Mouse (Mus musculus) neural tube, embryonic 10.5 days (tissue): Measurements from ENCODE around the gene Acsl6.
A peak's percentile ranks its signal among the peaks of the same experiment; 100 is the strongest.
"Not testable (repeated sequence)": the region's sequence is repeated elsewhere in the genome, so short reads cannot be mapped to it uniquely, and the experiment has no call there.

Experiments
- DNase-seq: peaks from one replicate; pipeline ENCODE4 v3.0.0-alpha.2; 2017; ENCODE audit warnings: low spot score; ENCODE audit errors: extremely low spot score

Gene Acsl6

DNA sequence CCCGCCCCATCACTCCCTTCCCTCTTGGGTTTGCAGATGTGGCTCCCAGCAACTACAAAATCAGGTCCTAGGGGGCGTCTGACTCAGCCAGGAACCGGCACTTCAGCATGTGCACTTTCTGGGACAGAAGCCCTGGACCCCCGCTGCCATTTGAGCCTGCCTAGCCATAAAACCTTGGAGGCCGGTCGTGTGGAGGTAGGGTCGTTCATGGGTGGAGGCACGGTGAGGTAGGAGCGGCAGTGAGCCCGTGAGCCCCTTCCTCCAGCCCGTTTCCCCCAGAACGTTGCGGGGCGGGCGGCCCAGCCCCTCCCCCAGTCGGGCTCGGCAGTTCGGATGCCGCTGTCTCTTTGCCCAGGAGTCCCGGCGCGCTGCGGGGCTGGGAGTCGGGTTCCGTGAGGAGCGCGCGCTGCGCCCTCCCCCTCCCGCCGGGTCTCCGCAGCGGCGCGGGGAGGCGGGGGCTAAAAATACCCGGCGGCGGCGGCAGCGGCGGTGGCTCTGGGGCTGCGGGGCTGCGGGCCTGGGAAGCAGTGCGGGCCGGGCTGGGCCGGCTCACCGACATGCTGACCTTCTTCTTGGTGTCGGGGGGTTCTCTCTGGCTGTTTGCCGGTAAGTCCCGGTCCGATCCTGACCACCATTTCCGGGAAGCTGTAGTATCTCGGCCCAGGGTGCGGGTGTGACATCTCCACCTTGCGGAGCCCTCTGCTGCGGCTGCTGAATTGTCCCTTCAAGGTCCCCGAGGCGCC is at the start of gene Acsl6:
Acsl6 (plus strand) TSS at position 71 of the 743 bp plus-strand sequence.
- peak; percentile 65 for DNase-seq

DNA sequence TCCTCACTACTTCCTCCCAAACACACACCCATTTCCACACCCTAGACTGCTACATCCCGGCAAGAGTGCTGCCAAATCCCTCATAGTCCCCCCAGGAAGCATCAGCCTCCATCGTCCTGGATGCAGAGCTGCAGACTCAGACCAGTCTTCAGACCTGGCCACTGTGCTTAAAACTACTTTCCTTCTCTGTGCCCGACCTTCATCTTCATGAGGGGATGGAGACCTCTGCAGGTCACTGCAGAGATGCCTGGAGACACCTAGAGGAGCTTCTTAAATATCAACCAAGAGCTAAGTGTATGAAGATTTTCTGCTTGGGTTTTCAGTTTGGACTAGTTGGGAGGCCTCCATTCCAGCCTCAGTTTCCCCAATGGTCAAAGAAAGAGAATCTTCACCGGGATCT is 49.5 kb upstream of the Acsl6 start:
- no peak for DNase-seq

DNA sequence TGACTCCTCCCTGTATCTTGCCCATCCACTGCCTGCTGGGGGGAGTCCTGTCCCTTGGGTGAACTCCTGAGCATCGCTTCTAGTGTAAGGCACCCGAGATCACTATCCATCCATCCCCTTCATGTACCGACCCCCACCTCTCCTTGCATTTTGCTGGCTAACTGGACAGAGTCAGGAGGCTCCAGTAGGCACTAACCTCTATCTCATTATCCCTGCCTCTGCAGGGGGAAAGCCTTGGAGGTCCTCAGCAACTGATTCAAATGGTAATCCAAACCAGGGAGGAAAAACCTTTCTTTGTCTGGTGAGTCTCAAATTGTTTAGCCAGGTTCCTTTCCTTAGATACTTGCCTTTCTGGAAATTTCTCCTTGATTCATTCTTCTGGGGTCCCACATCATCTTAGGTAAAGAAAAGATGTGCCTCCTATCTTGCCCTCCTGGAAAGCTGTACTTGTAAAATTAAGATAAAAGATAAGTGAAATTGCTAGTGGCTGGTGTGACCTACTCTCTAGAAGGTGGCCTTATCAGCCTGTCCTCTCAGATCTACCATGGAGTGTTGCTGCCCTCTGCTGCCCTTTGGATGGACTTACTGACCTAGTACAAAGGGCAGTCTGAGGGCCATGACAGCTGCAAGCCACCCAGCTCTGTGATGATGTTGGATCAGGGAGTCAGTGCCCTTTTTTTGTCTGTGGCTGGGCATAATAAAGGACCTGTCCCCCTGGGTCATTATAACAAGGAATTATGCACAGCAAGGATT is 46.8 kb upstream of the Acsl6 start:
- DNase-seq, result peak; percentile 68

DNA sequence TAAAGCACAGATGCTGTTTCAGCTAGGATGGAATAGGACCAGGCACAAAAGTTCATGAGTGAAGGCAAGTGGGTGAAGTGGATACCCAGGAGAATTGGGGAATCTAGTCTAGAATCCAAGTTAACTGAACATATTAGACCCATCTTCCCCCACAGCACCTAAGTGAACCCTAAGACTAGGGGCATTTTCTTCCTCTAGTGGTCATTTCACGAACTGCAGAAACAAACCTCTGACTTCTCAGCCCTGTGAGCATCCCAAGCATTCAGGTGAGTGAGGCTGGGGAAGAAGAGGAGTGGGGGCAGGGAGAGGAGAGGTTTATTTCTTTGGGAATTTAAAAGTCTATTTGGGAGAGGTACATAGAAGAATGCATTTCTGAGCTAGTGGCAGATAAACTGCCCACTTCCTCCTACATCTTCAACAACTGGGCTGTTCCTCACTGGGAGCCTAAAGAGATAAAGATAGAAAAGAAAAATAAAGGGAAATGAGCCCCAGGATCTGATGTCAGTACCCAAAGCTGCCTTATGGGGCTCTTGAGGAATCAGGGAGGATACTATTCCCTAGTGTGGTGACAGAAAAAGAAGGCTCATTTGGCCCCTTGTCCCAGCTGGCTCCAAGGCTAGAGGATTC is 40.1 kb upstream of the Acsl6 start:
- DNase-seq, result no peak

DNA sequence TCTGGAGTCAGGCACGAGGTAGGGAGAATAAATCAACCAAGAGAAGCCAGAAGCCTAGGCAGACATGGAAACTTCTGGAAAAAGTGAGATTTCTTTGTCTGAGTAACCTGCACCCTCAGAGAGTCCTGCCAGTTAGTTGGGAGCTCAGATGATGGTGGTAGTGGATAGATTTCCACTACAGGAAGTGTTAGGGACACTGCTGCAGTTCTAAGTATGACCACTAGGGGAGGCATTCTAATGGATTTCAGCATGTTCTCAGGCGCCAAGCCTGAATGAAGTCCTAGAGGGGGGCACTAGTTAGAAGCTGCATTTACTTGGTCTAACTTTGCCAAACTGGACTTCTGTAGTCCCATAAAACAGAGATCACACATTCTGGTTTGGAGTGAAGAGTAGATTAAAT is 39.1 kb upstream of the Acsl6 start:
- peak; percentile 43 for DNase-seq

DNA sequence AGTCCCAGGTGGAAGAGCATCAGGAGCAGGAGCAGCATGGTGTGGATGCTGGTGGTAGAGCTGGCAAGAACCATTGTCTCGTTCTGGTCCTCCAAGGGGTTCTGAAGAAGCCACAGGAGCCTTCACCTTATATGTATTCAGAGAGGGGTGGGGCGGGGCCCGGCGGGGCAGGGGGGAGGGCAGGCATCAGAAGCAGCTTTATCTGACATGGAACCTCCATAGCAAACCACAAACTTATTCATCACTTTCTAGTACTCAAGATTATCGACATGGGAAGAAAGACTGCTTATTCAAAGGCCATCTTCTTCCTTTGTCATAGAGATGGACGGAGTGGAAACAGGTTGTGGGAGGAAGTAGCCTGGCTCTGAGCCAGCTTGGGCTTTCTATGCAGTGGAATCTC is 36.4 kb upstream of the Acsl6 start, which contains the start of gene Il3:
Il3 (minus strand) TSS at position 101 of the 400 bp plus-strand sequence.
- DNase-seq, result no peak

DNA sequence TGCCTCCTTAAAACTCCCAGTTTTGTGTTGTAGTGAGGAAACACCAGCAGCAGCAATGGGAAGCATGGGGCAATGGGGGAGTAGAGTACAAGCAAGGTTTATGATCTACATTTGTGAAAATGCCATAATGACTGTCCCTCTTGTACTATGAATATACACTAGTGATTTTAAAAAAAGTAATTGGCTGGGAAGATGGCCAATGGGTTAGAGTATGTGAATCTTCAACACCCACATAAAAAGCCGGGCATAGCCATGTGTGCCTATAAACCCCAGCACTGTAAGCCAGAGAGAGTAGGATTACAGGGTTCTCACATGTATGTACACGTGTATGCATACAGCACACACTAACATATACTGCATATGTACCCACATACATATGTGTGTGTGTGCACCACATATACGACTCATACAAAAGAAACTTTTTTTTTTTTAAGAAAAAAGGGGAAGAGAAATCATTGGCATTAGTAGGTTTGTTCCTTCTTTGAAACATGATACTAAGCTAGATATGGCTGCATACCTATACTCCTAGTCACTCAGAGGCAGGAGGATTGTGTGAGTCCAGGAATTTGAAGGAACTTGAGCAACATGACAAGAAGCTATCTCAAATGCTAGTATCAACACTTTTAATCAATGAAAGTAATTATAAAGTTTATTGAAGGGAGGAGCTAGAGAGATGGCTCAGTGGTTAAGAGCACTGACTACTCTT is 34.3 kb upstream of the Acsl6 start:
- no peak for DNase-seq

DNA sequence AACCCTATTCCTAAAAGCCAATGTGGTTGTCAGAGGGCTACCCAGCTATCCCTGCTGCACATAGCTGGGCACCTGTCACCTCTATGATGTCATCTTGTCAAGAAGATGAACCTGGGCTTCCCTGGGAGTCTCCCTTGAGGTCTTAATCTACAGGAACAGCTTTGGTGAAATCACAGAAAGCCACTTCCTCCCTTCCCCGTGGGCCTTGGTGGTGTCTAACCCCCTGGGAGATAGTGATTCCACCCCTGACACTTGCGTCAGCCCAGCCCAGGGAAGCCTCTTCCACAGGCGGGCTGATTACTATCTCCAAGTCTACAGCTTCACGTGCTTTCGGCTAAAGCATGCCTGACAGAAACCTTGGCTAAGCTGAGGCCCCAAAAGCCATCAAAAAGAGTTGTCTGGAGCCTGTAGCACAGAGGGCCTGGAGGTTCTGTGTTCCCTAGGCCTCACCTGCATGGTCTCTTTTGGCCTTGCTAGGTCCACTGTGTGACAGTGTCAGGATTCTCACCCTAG is 32.1 kb upstream of the Acsl6 start:
- no peak for DNase-seq

DNA sequence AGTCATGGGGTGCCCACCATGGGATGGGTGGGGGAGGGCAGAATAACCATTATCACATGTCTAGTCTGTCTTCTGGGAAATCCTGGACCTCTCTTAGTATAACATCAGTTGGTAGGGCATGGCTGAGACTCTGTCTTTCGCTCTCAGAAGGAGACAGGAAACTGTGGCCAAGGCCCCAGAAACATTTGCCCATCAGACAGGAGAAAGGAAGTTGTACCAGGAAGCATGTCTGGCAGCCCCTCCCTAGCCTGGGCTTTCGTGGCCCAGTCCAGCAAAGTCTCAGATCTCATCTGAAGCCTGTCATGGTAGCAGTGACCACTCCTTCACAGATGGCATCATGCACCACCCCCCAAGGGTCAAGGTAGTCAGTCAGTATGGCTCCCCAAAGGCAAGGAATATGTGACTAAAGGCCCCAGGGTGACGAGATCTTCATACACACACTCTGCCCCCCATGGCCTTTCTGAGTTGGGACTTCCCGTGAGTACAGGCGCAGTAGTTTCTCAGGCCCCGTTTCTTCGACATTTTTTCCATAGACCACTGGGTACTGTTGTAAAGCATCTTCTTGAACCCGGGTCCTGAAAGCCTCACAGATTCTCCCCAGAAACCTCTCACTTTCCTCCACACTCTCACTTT is 15.7 kb upstream of the Acsl6 start:
- no peak for DNase-seq

DNA sequence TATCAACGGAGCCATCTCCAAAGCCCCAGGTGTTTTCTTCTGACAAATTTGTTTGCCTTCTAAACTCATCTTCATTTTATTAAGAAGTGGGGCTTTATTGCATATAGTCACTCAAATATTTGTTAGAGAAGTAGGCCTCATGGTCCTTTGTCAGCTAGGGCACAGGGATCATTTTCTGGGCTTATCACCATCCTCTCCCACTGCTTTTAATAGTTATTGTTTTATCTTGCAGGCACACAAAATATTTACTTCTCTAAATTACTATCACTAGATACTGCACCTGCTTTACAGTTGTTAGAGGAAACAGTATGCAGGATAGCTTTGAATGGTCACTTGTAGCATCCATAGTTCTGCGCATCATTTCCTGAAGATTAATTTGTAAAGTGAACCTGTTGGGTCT is 11.4 kb upstream of the Acsl6 start:
- DNase-seq, result no peak

DNA sequence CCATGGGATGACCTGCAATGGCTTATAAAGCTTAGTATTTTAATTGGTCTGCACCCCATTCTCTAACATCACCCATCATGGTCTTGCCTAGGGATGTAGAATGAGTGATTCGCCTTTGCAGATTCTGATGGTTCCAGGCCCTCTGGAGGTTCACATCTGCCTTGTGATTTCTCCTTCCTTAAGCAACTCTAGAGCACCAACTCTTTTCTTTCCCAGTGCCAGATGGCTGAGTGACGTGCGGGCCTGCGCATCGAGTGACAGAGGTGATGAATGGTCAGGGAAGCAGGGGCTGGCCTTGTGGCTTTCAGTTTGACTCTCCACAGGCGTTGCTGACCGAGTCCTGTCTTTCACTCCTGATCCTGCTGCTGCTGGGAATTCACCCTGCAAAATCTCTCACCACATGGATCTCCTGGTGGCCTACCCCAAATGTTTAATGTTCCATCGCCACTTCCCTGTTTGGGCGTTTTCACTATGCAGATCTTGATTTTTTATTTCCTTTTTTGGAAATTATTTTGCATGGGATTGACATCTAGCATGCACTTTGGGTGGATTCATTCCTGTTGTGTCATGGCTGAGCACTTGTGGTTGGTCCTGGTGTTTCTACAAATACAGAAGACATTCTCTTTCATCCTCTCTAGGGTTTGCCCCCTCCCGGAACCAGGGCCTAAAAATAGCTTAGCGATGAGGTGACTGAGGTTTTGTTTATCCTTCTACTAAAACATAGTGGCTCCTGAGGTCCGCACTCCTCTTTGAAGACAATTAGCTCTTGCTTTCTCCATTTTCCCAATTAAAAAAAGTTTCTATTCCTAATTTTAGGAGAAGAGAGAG is 9.4 kb upstream of the Acsl6 start:
- no peak for DNase-seq

DNA sequence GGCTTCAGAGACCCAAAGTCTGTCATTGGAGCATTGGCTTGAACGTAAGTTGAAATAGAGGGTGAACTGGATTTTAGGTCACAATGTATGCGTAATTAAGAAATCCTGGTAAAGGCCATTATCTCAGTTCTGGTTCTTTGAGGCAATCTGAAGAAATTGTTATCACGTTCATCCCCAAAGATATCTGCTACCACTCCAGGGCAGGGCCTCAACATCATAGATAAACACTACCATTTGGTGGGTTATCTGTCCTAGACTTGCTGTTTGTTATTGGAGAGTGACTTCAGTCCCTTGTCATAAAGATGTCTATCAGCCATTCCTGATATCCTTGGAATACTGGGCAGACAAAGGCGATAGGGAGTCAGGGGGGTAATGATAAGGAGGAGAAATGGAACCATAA is 7.6 kb upstream of the Acsl6 start:
- DNase-seq, result no peak

DNA sequence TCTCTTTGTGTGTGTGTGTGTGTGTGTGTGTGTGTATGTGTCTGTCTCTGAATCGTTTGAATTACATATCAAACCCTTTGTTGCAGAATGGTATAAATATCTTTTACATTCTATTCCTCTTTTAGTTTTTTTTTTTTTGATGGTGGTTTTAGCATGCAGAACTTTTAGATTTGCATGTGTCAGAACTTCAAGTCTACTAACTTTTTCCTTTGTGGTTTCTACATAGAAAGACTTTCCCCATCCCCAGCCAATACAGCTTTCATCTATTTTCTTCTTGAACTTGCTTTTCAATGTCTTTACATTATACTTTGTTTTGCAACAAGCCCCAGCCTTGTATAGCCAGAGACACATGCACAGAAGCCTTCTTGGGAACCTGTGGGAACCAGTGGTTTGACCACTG is 6.9 kb upstream of the Acsl6 start:
- no peak for DNase-seq

DNA sequence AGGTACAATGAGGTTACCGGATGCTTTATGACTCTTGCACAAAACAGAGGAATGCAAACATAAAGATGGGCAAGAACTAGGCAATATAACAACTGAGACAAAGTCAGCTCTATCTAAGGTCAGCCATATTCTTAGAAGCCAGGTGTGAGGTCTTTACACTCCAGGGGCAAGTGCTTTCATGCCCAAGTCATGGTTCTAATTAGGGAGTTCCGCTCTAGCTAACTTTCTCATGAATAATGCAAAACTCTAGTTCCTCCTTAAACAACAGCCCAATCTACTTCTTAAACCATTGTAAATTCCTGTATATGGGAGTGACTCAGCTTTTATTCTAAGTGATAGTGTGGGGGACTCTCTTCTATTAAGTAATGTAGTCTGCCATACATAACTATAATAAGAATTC is 6.1 kb upstream of the Acsl6 start:
- not testable (repeated sequence) for DNase-seq

DNA sequence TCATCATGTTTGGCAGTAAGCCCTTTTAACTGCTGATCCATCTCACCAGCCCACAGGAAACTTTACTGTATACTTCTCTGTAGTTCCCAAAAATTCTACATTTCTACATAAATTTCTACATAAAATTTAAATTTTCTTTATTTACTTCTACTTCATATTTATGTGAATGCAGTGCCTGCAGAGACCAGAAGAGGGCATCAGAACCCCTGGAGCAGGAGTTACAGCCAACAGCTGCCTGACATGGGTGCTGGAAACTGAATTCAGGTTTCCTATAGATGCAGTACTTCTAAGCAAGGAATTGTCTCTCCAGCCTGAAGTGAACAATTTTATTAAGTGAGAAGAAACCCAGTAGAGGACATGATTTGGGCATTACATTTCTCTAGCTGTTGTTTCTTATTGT is 4.8 kb upstream of the Acsl6 start:
- DNase-seq, result no peak

DNA sequence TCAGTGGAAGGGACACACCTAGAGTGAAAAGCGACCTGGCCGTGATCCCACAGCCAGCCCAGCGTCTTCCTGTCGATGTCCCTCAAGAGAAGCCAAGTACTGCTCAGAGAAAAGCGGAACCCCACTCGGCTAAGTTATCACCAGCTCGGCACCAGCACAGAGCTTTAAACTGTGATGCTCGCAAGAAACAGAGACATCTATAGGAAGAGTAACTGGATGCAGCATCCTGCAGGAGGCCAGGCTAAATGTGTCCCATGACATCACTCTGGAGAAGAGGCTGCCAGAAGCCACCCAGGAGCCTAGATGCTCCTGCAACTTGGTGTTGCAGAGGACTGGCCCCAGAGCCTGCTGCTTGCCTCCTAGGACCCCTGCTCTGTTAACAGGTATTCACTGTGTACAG is 1.6 kb upstream of the Acsl6 start:
- no peak for DNase-seq

DNA sequence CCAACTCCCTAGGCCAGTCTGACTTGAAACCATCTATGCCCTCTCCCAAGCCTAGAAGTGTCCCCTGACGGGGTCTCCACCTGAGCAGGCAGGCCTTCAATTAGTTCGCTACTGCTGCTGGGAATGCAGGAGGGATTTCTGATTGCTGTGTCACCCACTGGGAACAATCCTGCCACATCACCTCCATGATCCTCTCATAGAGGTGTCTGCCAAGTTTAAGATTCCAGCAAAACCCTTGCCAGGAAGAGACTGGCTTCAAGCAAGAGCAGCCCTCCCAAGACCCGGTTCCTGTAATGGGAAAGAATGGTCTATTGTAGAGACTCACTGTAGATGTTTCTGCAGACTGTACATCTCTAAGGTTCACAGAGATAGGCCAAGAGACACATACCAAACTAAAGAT is 992 bp upstream of the Acsl6 start:
- no peak for DNase-seq

DNA sequence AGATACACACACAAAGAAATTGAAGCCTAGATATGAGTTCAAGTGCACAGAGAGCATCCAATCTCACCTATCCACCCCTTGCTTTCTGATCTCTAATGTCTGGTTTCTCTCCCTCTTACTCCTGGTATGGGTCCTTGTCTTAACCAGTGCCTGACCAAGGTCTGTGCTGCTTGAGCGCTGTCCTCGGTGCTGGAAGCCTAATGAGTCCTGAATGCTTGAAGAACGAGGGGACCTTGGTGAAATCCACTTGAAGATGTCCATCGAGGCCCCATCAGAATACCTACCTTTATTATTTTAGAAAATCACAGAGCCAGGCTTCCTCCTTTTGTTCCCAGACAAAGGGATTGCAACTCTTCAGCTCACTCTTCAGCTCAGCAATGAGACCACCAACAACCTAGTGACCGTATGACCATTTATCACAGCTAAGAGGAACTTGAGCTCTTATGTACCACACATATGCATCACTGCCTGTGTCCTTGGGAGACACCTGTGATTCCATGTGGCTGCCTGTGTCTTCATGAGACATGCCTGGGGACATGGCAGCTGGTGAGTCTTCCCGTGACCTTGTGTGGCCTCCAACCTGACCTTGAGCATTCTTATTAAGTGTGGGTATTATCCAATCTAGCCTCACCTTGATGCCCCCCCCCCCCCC is 396 bp upstream of the Acsl6 start:
- DNase-seq, result peak; percentile 53

DNA sequence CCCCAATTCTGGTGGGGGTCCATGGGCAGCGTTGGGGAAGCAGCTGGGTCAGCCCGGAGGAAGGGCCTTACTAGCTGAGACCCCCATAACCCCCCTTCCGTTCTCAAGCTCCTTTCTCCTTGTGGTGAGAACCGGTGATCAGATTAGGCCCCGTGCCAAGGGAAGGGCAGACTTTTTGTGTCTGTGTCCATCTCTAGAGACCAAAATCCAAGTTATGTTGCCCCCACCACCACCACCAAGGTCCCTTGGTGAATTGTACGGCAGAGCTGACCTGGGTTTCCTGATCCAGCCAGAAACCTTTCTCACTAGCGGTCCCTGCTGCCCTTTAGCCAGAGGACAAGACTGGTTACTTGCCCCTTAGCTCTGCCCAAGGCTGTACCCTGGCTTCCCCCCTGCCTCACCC is 874 bp downstream of the Acsl6 start:
- DNase-seq, result no peak

DNA sequence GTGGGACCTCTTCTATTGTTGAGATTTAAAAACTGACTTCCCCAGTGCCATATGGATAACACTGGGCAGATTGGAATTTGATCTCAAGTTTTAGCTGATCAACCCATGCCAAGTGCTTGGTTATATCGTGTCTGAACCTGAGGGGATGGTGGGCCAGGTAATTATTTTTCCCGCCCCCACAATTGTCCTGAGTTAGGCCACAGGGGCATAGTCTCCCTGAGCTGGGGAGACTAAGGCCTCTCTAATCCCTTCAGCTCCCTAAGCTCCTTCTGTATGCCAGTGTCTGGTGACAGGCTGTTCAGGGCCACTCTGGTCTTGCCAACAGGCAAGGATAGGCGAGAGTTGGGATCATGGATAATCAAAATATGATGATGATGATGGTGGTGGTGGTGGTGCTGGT is 1.7 kb downstream of the Acsl6 start:
- no peak for DNase-seq
